Mouse (Mus musculus) skeletal muscle tissue, postnatal 0 days (tissue): ENCODE data around the gene Tssk3. TPM values are rescaled to one million over a fixed set of nuclear protein-coding genes. Genes with fewer than 3 reads are reported as not detected.

Experiments
- polyA plus RNA-seq: library from polyadenylated mRNA; unstranded; fragments of >200 nt; fragmentation: Nextera tagmentation; extraction: Ambion mirVana; gene quantifications from 2 replicates; pipeline ENCODE4 v1.2.1, GENCODE M21; 2015

Tssk3 gene
- not detected in 2 replicates for polyA plus RNA-seq

DNA sequence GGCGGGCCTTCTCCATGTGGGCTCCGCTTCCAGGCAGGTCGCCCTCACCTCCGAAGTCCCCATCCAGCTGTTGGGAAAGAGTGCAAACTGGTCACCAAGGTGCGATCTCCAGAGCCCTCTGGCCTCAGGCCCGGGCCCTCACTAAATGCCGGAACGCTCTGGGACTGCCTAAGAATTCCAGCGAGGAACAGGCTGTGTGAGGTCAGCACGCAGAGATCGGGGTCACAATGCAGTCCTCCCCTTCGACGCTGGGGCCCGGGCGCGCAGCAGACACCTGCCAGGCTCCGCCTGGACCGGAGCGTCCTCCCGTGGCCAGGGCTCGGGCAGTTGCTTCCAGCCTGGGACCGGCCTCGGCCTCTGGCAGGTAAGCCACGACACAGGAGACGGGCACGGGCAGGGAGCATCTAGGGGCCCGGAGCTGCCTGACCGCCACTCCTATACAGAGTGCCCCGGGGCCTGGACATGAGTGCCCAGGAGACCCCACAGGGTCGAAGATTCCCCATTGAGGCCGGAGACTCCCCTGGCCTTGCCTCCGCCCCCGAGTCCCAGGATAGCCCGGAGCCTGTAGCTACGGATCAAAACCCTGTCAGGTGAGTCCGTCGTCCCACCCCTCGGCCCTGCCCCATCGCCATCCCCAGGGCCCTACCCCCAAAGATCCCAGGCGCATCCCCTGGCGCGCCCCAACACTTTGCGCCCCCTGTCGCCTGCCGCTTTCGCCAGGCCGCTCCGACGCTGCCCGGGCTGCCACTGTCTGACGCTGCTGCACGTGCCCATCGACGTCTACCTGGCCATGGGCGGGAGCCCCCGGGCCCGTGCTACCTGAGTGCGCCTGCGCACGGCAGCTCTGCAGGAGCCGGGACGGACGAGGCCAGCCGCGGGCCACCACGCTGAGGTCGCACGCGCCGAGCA is at the start of gene Tssk3, which contains the start of gene Fam229a:
Gene Tssk3 (minus strand): TSS at position 51 of the 909 bp plus-strand sequence.
Gene Fam229a (plus strand): TSS at position 219 of the 909 bp plus-strand sequence.

GRCm38 (mm10) chr4:129513086-129513767 is 22.4 kb upstream of the Tssk3 start, which contains the start of gene Marcksl1:
Gene Marcksl1, plus strand, starts transcription at chr4:129513581.

DNA sequence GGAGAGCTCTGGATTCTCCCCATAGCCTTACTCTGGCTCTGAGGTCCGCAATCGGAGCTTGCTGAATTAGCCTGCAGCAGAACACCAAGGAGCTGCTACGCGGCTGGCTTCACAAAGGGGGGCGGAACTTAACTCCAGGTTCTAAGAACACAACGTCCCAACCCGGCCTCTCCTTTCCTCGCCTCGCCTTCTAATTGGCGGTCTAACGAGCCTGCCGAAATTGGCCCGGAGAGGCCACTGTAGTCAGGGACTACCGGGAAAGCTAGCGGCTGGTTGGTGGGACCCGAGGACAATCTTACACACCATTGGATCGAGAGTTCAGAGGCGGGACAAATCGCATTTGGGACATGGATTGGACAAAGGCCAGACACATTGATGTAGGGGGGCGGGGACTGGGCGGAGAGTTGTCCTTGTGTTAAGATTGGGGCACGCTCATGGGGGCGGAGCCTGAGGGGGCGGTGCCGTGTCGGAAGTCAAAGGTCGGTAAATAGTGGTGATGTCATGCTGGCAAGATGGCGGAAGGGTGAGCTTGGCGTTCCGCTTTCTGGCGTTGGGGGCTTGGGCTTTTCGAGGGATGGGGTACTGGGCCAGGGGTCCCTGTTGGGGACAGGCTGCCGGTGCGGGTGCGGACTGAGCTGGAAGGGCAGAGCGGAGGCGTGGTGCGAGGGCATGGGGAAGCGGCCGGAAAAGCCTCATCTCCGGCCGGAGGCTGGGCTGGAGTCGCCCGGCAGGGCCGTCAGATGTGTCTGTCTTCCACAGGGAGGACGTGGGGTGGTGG is 29.4 kb downstream of the Tssk3 start, which contains the start of gene Bsdc1:
Gene Bsdc1 (plus strand): TSS at position 399 of the 778 bp plus-strand sequence.

GRCm38 (mm10) chr4:129440340-129441063 is 50.3 kb downstream of the Tssk3 start, which contains the start of gene Zbtb8b:
Gene Zbtb8b, minus strand, starts transcription at chr4:129440853.

Other genes starting within 250 kb of the Tssk3 start
- gene C77080, start 229.6 kb downstream of the Tssk3 start, polyA plus RNA-seq, result 1.2 and 1.3 TPM in 2 replicates
- 36.7 and 40.0 TPM in 2 replicates for gene Sync, start 203.4 kb downstream of the Tssk3 start, polyA plus RNA-seq
- 188 and 198 TPM in 2 replicates for gene Rbbp4, start 155.7 kb downstream of the Tssk3 start, polyA plus RNA-seq
- 28.6 and 30.2 TPM in 2 replicates for gene Zbtb8os, start 155.3 kb downstream of the Tssk3 start, polyA plus RNA-seq
- 3.8 and 6.5 TPM in 2 replicates for gene Zbtb8a, start 112.9 kb downstream of the Tssk3 start, polyA plus RNA-seq
- gene Zbtb8b, start 50.2 kb downstream of the Tssk3 start, polyA plus RNA-seq, result not detected in 2 replicates
- gene Bsdc1, start 29.4 kb downstream of the Tssk3 start, polyA plus RNA-seq, result 16.8 and 20.1 TPM in 2 replicates
- gene Fam229a, start 168 bp upstream of the Tssk3 start, polyA plus RNA-seq, result not detected in 2 replicates
- gene Marcksl1, start 22.6 kb upstream of the Tssk3 start, polyA plus RNA-seq, result 75.3 and 95.8 TPM in 2 replicates
- gene Hdac1, start 51.7 kb upstream of the Tssk3 start, polyA plus RNA-seq, result 49.0 and 59.8 TPM in 2 replicates
- 0.78 and 1.2 TPM in 2 replicates for gene Lck, start 82.6 kb upstream of the Tssk3 start, polyA plus RNA-seq
- 1.7 and 2.5 TPM in 2 replicates for gene Fam167b, start 87.5 kb upstream of the Tssk3 start, polyA plus RNA-seq
- gene Eif3i, start 109.6 kb upstream of the Tssk3 start, polyA plus RNA-seq, result 169 and 180 TPM in 2 replicates
- 125 and 129 TPM in 2 replicates for gene Tmem234, start 109.6 kb upstream of the Tssk3 start, polyA plus RNA-seq
- gene Dcdc2b, start 123.2 kb upstream of the Tssk3 start, polyA plus RNA-seq, result 1.8 TPM in 2 replicates
- 15.0 and 17.6 TPM in 2 replicates for gene Iqcc, start 128.1 kb upstream of the Tssk3 start, polyA plus RNA-seq
- 42.5 and 46.6 TPM in 2 replicates for gene Ccdc28b, start 132.9 kb upstream of the Tssk3 start, polyA plus RNA-seq
- gene Txlna, start 150.0 kb upstream of the Tssk3 start, polyA plus RNA-seq, result 25.4 and 27.7 TPM in 2 replicates
- gene Kpna6, start 181.7 kb upstream of the Tssk3 start, polyA plus RNA-seq, result 13.8 and 15.4 TPM in 2 replicates
- 3.0 and 3.3 TPM in 2 replicates for gene Tmem39b, start 205.8 kb upstream of the Tssk3 start, polyA plus RNA-seq